Mouse (Mus musculus): ENCODE results near the gene Zfp326.
"Not testable (repeated sequence)": the region's sequence is repeated elsewhere in the genome, so short reads cannot be mapped to it uniquely, and the experiment has no call there.

Zfp326 gene

DNA sequence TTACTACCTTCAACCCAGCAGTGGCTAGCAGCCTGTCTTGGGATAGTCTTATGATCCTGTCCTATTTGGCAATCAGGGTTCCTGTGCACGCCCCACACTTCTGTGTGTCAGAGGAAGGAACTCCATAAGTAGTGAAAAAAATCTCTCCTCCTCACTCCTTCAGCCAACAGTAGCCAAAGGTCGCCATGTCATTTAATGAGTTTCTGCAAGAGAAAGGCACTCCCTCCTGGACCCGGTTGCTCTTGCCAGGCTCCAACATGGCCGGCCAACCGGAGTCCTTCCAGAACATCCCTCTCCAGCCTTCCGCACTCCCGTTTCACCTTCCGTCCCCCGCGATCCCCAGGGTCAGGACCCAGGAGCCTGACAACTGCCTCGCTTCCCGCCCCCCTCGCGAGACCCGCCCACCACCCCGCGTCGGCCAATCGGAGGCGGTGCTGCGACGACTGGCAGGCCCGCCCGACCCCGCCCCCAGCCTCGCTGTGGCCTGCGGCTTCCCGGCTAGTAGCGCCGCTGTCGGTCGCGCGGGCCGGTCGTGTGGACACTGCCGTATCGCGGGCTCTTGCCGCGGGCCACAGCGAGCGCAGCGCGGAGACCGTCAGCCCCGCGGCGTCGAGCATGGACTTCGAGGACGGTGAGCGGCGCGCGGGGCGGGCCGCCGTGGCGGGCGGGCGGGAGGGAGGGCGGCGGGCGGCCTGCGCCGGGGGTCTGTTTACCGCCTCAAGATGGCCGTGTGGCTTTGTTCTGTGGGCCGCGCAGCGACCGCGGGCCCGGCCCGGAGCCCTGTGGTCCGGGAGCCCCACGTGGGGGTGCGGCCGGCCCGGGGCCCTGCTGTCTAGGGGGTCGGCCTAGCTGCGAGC is at the start of gene Zfp326:
Zfp326 (plus strand) TSS at position 498 of the 857 bp plus-strand sequence.
- peak; percentile 73 for DNase-seq (ENCODE audit: low read depth, low spot score)

DNA sequence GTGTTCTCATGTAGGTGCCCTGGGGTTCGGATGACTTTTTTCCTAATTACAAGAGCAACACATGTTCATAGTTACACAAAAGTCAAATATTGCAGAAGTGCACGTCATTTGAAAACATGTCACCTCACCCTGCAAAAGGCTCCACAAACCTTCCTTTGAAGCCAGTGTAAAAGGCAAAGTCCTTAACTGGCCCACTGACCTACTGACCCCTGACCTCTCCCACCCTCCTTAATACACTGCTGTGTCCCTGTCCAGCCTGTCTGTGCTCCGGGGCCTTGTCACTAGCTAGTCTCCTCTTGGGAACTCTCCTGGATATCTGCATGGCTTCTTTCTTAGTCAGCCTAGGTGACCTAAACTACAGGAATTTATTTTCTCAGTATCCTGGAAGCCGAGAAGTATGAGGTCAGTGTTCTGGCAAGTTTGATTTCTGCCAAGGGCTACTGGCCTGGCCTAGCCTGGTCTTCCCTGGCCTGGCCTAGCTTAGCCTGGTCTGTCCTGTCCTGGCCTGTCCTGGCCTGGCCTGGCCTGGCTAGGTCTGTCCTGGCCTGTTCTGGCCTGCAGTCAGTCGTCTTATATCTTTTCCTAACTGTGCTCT is 49.4 kb upstream of the Zfp326 start:
- DNase-seq (ENCODE audit: low read depth, low spot score) = no peak

DNA sequence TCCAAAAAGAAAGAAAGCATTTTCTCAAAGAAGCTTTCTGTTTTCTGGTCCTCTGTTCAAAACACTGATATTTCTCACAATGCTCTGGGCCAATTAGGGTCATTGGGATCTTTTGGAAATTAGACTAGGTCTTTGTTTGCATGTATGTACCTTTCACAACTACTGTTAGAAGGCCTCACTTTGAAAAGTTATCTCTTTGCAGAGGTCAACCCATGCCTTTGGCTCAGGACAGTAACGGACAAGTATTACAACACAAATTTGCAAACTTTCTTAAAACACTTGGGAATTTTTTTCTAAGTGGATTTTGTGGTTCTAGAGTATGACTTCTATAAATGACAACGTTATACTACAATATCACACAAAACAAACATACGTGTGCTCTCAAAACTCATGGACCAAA is 48.3 kb upstream of the Zfp326 start:
- DNase-seq (ENCODE audit: low read depth, low spot score) = no peak

- no peak for DNase-seq (ENCODE audit: low read depth, low spot score)
Observed at GRCm38 (mm10) chr5:105829008-105829586, 47.3 kb upstream of the Zfp326 start.

DNA sequence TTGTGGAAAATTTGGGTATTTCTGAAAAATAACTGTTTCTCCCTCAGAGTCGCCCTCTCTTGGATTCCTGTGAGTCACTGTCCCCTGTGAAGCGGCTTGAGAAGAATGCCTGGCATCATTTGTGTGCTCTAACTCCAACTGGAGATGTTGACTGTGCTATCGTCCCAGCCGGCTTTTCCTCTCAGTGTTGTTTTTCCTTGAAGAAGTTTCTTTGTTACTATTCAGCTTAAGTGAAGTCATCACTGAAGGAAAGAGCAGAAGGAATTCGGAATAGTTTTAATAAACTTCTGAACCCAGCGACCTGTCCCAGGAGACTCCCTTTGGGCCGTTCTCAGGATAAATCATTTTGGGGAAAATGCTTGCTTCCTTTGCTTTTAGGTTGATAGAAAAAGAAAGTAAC is 44.2 kb upstream of the Zfp326 start:
- DNase-seq (ENCODE audit: low read depth, low spot score) = no peak

DNA sequence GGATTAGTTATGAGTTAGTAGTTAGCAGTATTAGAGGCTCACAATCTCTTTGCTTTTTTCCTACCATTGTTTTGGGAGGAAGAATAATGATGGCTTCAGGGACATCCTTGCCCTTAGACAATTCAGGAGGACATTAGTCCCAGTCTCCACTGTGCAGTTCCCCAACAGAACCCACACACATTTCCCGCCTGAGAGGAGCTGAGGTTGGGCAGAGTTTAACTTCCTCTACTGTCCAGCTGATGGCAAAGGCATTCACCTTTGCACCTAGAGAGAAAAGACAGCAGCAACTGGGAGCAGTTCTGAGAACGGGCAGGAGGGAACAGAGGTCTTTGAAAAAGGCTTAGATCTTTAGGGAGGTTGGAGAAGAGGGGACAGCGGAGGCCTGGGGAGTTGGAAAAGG is 42.4 kb upstream of the Zfp326 start:
- no peak for DNase-seq (ENCODE audit: low read depth, low spot score)

GRCm38 (mm10) chr5:105836006-105836405 is 40.4 kb upstream of the Zfp326 start:
- DNase-seq (ENCODE audit: low read depth, low spot score) = no peak

DNA sequence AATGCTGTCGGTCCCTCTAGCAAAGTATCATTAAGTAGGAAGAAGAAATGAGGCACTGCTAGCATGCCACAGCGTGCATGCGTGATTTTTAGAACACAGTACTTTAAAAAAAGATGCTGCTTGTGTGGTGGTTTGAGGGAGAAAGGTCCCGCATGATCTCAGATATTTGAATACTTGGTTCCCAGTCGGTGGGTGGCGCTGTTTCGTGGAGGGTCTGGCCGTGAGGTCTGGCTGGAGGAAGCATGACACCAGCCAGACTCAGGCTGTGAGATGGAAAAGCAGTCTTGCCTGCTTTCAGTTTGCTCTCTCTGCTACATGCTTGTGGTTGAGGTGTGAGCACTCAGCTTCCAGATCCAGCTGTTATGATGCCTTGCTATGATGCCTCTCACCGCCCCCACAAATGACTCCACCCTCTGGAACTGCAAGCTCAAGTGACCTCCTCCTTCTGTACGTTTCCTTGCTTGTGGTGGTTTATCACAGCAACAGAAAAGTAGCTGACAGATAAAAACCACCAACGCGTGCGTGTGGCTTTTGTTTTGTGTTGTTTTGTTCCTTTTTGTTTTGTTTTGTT is 36.5 kb upstream of the Zfp326 start:
- DNase-seq (ENCODE audit: low read depth, low spot score) = no peak

- no peak for DNase-seq (ENCODE audit: low read depth, low spot score)
Observed at GRCm38 (mm10) chr5:105844044-105844753, 32.2 kb upstream of the Zfp326 start.

GRCm38 (mm10) chr5:105845041-105845440 is 31.3 kb upstream of the Zfp326 start:
- DNase-seq (ENCODE audit: low read depth, low spot score) = no peak

DNA sequence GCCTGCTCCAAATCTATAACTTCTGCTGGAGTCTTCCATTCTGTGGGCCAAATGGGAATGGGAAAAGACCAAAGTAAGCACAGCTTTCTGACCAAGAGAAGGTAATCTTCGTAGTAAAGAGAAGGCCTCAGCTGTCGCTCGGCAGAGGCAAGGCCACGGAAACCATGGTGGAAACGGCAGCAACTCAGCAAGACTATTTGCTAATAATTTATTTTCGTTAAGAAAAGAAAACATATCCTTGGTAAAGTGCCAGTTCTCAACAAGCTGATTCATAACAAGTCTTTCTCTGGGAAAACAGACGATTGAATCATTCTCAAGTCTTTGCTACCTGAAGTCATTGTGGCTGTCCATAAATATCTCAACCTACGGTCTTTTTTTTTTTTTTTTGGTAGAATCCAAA is 28.6 kb upstream of the Zfp326 start:
- DNase-seq (ENCODE audit: low read depth, low spot score) = no peak

- no peak for DNase-seq (ENCODE audit: low read depth, low spot score)
Observed at GRCm38 (mm10) chr5:105849222-105849621, 27.1 kb upstream of the Zfp326 start.

DNA sequence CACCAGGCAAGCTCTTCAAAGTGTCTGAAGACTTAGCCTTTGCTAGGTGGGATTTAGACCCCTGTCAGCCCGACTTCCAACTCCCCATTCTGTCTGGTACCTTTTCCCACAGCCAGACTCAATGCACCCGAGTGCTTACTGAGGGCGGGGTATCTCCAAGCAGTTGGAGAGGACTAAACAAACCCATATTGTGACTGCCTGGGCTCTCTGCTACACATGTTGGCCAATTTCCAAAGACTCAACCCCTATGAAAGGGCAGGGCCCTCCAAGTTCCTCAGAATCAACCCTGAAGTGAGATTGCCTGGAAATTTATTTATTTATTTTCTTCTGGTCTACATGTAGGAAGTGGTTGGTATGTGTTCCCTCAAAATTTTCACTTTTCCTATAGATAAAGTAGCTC is 26.7 kb upstream of the Zfp326 start:
- no peak for DNase-seq (ENCODE audit: low read depth, low spot score)

- no peak for DNase-seq (ENCODE audit: low read depth, low spot score)
Observed at GRCm38 (mm10) chr5:105853271-105853670, 23.1 kb upstream of the Zfp326 start.

- no peak for DNase-seq (ENCODE audit: low read depth, low spot score)
Observed at GRCm38 (mm10) chr5:105857486-105857885, 18.9 kb upstream of the Zfp326 start.

DNA sequence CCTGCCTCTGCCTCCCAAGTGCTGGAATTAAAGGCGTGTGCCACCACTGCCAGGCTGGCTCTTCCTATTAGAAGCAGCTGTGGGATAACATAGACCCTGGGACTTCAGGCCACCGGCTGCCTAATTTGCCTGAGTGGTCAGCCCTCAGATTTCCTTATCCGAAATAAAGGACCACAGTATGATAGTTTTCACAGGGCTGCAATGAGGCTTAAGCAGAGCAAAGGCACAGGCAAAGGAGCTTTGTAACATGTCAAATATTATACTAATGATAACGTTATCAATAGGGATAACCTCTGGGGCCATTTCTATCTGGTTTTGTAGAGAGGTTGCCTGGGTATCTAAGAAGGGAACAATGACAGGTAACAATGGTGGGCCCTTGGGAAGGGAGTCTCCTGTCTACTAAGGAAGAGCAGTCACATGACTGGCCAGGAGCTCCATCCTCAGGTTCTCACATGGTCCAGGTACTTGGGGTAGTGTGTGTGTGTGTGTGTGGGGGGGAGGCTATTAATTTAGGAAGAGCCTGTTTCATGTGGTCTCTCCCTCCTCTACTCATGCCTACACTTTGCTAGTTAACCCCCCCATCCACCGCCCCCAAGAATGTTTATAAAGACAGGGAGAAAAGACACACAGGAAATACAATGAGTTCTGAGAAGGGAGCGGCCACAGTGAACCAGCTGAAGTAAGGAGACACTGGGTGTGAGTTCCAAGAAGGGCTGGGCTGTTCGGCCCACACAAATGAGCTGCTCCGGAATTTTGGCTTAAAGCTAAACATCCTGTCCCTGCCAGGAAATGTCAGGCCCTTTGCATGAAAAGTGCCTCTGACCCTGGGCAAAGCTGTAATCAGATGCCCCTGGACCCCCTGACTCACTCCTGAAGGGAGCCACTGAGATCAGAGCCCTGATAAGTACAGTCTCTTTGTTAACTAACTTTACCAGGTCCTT is 17.3 kb upstream of the Zfp326 start:
- DNase-seq (ENCODE audit: low read depth, low spot score) = no peak

- DNase-seq (ENCODE audit: low read depth, low spot score) = no peak
Observed at GRCm38 (mm10) chr5:105859716-105860460, 16.5 kb upstream of the Zfp326 start.

DNA sequence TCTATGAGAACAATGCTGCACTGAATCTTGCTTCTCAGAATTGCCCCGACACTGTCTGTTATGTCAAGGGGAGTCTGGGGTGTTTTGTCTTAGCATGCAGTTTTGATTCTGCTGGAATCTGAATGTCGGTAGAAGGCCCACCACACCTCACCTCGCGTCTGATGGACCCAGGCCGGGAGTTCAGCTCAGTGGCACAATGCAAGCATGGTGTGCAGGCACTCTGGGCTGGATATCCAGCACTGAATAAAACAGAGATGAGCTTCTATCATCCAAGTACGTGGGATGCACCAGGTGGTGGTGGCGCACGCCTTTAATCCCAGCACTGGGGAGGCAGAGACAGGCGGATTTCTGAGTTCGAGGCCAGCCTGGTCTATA is 15.9 kb upstream of the Zfp326 start:
- DNase-seq (ENCODE audit: low read depth, low spot score) = no peak

DNA sequence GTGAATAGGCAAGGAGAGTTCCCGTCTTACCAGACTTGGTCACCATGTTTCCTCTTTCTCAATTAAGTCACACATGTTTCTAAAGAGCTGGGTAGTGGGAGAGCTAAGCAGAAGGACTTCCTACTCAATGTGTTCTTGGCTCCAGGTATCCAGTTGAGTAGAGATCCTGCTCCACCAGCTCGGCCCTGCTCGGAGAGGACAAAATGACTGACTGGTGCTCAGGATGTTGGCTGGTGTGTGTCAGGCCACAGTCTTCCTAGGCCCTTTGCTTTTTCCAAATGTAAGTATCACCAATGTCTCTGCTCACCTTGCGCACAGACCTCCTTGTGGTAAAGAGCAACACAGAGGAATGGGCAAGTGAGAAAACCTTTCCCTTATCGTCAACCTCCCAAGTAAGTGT is 14.7 kb upstream of the Zfp326 start:
- no peak for DNase-seq (ENCODE audit: low read depth, low spot score)

GRCm38 (mm10) chr5:105865110-105865628 is 11.2 kb upstream of the Zfp326 start:
- DNase-seq (ENCODE audit: low read depth, low spot score) = not testable (repeated sequence)

Data from c-Kit-negative CD71-positive TER-119-positive erythroid progenitor cells, embryonic 14.5 days (primary cell).